ENCODE assay signal across 8 mouse cellular contexts in the genomic region with DNA sequence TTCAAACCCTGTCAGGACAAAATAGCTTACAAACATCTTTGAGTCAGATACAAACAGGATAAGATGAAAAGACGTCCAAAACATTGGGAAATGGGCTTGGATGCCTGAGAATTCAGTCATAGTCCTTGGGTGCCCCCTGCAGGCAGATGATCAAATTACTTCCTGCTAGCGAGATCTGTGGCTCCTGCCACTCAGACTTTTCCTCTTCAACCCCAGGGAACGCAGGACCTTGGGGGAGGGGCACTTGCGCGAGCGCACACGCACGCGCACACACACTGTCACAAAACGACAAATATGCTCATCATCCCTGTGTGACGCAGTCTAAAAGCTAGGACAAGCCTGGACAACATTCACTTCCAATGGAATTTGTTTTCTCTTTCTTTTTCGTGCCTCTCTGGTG. TPM values are rescaled to one million over a fixed set of nuclear protein-coding genes. Genes with fewer than 3 reads are reported as not detected.
DNase-seq lines count a peak whose midpoint lies in the region; ATAC-seq and TF ChIP-seq lines count a peak whose summit lies in the region.

No protein-coding gene starts in this region.

- peaks cover 2% of the 10 kb centered on the region; the same call in 1 of the 2 replicates for H3K36me3 ChIP-seq in E14TG2a.4 (ENCODE audit: insufficient read depth, low read length)
- H3K36me3 ChIP-seq in forebrain, embryonic 14.5 days (ENCODE audit: control insufficient read depth, insufficient read depth, low read length), result no peaks in the 10 kb centered on the region
- no peaks in the 10 kb centered on the region for H3K36me3 ChIP-seq in liver, embryonic 16.5 days (ENCODE audit: control insufficient read depth, insufficient read depth)
- no peaks in the 10 kb centered on the region for H3K36me3 ChIP-seq in neural tube, embryonic 12.5 days
- no peaks in the 10 kb centered on the region for H3K36me3 ChIP-seq in stomach, postnatal 0 days (ENCODE audit: control insufficient read depth, insufficient read depth, low read length)

- intact Hi-C loops in heart, postnatal 14 days (cut with DNase I), result loop anchor here (2.0 kb wide), 1 partner anchor 154 kb away; no protein-coding TSS in a partner anchor

- no peaks in the 10 kb centered on the region for H3K9me3 ChIP-seq in E14TG2a.4 (ENCODE audit: low read length)
- H3K9me3 ChIP-seq in forebrain, embryonic 14.5 days (replicated peaks; ENCODE audit: control insufficient read depth, low read length), result no peaks in the 10 kb centered on the region
- H3K9me3 ChIP-seq in liver, embryonic 16.5 days (replicated peaks; ENCODE audit: control insufficient read depth, low read length), result no peaks in the 10 kb centered on the region
- no peaks in the 10 kb centered on the region for H3K9me3 ChIP-seq in neural tube, embryonic 12.5 days
- no peaks in the 10 kb centered on the region for H3K9me3 ChIP-seq in stomach, postnatal 0 days (ENCODE audit: control insufficient read depth, low read length)

- H3K4me3 ChIP-seq in E14TG2a.4 (replicated peaks; ENCODE audit: low read length), result 0 out of 2 replicates have a peak overlapping the region, but pooled peaks have one; percentile 21
- H3K4me3 ChIP-seq in forebrain, embryonic 14.5 days (ENCODE audit: low read depth, low read length), result no peak overlapping the region
- H3K4me3 ChIP-seq in liver, embryonic 16.5 days (ENCODE audit: low read depth, low read length), result peak overlapping the region; percentile 44
- peak overlapping the region; percentile 23 for H3K4me3 ChIP-seq in neural tube, embryonic 12.5 days
- peak overlapping the region; percentile 24; the same call in 1 of the 2 replicates for H3K4me3 ChIP-seq in stomach, postnatal 0 days (ENCODE audit: low read depth, low read length)

- H3K9ac ChIP-seq in forebrain, embryonic 14.5 days (ENCODE audit: low read length), result 0 out of 2 replicates have a peak overlapping the region, but pooled peaks have one; percentile 21
- H3K9ac ChIP-seq in liver, embryonic 16.5 days (ENCODE audit: low read depth, low read length), result peak overlapping the region; percentile 28; the same call in 1 of the 2 replicates
- peak overlapping the region; percentile 45; the same call in 1 of the 2 replicates for H3K9ac ChIP-seq in neural tube, embryonic 12.5 days
- H3K9ac ChIP-seq in stomach, postnatal 0 days (ENCODE audit: low read length), result 0 out of 2 replicates have a peak overlapping the region, but pooled peaks have one; percentile 1

- no peak for TF ChIP-seq EP300 in stomach, postnatal 0 days (optimal IDR thresholded peaks at IDR 0.05)

- H3K27me3 ChIP-seq in E14TG2a.4 (ENCODE audit: insufficient read depth, low read length), result peaks cover 24% of the 10 kb centered on the region
- no peaks in the 10 kb centered on the region for H3K27me3 ChIP-seq in forebrain, embryonic 14.5 days (replicated peaks; ENCODE audit: control insufficient read depth, insufficient read depth, low read length)
- no peaks in the 10 kb centered on the region for H3K27me3 ChIP-seq in liver, embryonic 16.5 days (ENCODE audit: control insufficient read depth, insufficient read depth, low read depth, low read length)
- no peaks in the 10 kb centered on the region for H3K27me3 ChIP-seq in neural tube, embryonic 12.5 days (replicated peaks)
- no peaks in the 10 kb centered on the region for H3K27me3 ChIP-seq in stomach, postnatal 0 days (ENCODE audit: control insufficient read depth, insufficient read depth, low read length)

- no peak overlapping the region for H3K27ac ChIP-seq in forebrain, embryonic 14.5 days (ENCODE audit: low read depth, low read length)
- H3K27ac ChIP-seq in liver, embryonic 16.5 days (ENCODE audit: low read length), result no peak overlapping the region
- H3K27ac ChIP-seq in neural tube, embryonic 12.5 days, result no peak overlapping the region
- no peak overlapping the region for H3K27ac ChIP-seq in stomach, postnatal 0 days (replicated peaks)

- peak; percentile 81 for TF ChIP-seq CTCF in E14TG2a.4 (conservative IDR thresholded peaks at IDR 0.05; ENCODE audit: low read length)
- TF ChIP-seq CTCF in stomach, postnatal 0 days (IDR thresholded peaks at IDR 0.05; ENCODE audit: low read depth), result peak; percentile 94

- 4% methylated on average over 12 of the region's 12 CpGs for WGBS in forebrain, embryonic 14.5 days
- WGBS in large intestine, adult 2 months, result 3% methylated on average over 12 of the region's 12 CpGs
- 2% methylated on average over 12 of the region's 12 CpGs for WGBS in liver, embryonic 16.5 days (ENCODE audit: insufficient replicate concordance)
- WGBS in neural tube, embryonic 12.5 days, result 3% methylated on average over 12 of the region's 12 CpGs
- 2% methylated on average over 12 of the region's 12 CpGs for WGBS in stomach, postnatal 0 days

- peak; percentile 51 for ATAC-seq in cerebellum, adult (ENCODE audit: insufficient number of reproducible peaks, low FRiP score, low TSS enrichment)
- ATAC-seq in forebrain, embryonic 14.5 days, result peak; percentile 27; the same call in 1 of the 2 replicates
- no peak for ATAC-seq in liver, embryonic 16.5 days (ENCODE audit: low read depth)
- no peak; the same call in 1 of the 2 replicates for ATAC-seq in neural tube, embryonic 12.5 days (ENCODE audit: low FRiP score, low read depth)
- ATAC-seq in stomach, postnatal 0 days (ENCODE audit: low FRiP score, low TSS enrichment), result peak; percentile 12

- H3K4me1 ChIP-seq in E14TG2a.4 (replicated peaks; ENCODE audit: low read depth, low read length), result peaks cover 35% of the 10 kb centered on the region
- peaks cover 11% of the 10 kb centered on the region for H3K4me1 ChIP-seq in forebrain, embryonic 14.5 days (ENCODE audit: control insufficient read depth, insufficient read depth, low read length)
- peaks cover 21% of the 10 kb centered on the region for H3K4me1 ChIP-seq in liver, embryonic 16.5 days (ENCODE audit: control insufficient read depth, low read depth, low read length)
- H3K4me1 ChIP-seq in neural tube, embryonic 12.5 days, result peaks cover 22% of the 10 kb centered on the region
- H3K4me1 ChIP-seq in stomach, postnatal 0 days (replicated peaks; ENCODE audit: control insufficient read depth, insufficient read depth), result 0 out of 2 replicates have a peak, but pooled peaks cover 2% of the 10 kb centered on the region

- DNase-seq in forebrain, embryonic 14.5 days (ENCODE audit: low spot score), result peak; percentile 95
- peak; percentile 90 to 94 for DNase-seq in heart, postnatal 14 days
- peak; percentile 76 for DNase-seq in large intestine, adult 2 months (ENCODE audit: low read depth, low spot score)
- DNase-seq in stomach, postnatal 0 days (ENCODE audit: low spot score), result peak; percentile 87

- H3K4me2 ChIP-seq in forebrain, embryonic 14.5 days (ENCODE audit: low read length), result peak overlapping the region; percentile 54
- H3K4me2 ChIP-seq in liver, embryonic 16.5 days (ENCODE audit: low read depth, low read length), result peak overlapping the region; percentile 67
- H3K4me2 ChIP-seq in neural tube, embryonic 12.5 days (replicated peaks), result peak overlapping the region; percentile 57
- peak overlapping the region; percentile 45 for H3K4me2 ChIP-seq in stomach, postnatal 0 days (replicated peaks; ENCODE audit: low read depth)

RNA-seq across cellular contexts. Expression of gene Cyp24a1, which starts 11.9 kb away (rescaled TPM):
- polyA plus RNA-seq in forebrain, embryonic 14.5 days (2014; fragmentation: Nextera tagmentation; extraction: Ambion mirVana), result not detected in 2 replicates
- total RNA-seq in heart, postnatal 14 days (2021), result not detected
- not detected in 2 replicates for polyA plus RNA-seq in large intestine, adult 2 months (2012; rRNA removed)
- not detected in 2 replicates for polyA plus RNA-seq in liver, embryonic 16.5 days (2015; fragmentation: Nextera tagmentation; extraction: Ambion mirVana)
- 0.05 TPM in 2 replicates for polyA plus RNA-seq in neural tube, embryonic 12.5 days (2016; fragmentation: Nextera tagmentation; extraction: Ambion mirVana)
- polyA plus RNA-seq in stomach, postnatal 0 days (2015; fragmentation: Nextera tagmentation; extraction: Ambion mirVana), result not detected in 2 replicates

RNA-seq across cellular contexts. Expression of gene Pfdn4, which starts 12.6 kb away (rescaled TPM):
- polyA plus RNA-seq in forebrain, embryonic 14.5 days (2014; fragmentation: Nextera tagmentation; extraction: Ambion mirVana), result 128 and 139 TPM in 2 replicates
- 10 to 100 TPM in 1 of 2 experiments, 1 to 10 TPM in 1; 8.5 to 12.0 TPM for total RNA-seq in heart, postnatal 14 days (2021)
- 5.0 and 7.0 TPM in 2 replicates for polyA plus RNA-seq in large intestine, adult 2 months (2012; rRNA removed)
- polyA plus RNA-seq in liver, embryonic 16.5 days (2015; fragmentation: Nextera tagmentation; extraction: Ambion mirVana), result 18.1 and 27.8 TPM in 2 replicates
- polyA plus RNA-seq in neural tube, embryonic 12.5 days (2016; fragmentation: Nextera tagmentation; extraction: Ambion mirVana), result 145 and 147 TPM in 2 replicates
- 55.6 and 61.8 TPM in 2 replicates for polyA plus RNA-seq in stomach, postnatal 0 days (2015; fragmentation: Nextera tagmentation; extraction: Ambion mirVana)

Comparison
In these comparisons a context has a peak if more than half of its experiments do, and no peak if none do; other contexts are left out.
1. ATAC-seq: peak in cerebellum, adult (single experiment), forebrain, embryonic 14.5 days (single experiment) and stomach, postnatal 0 days (single experiment); none in liver, embryonic 16.5 days (single experiment) and neural tube, embryonic 12.5 days (single experiment).
2. Peak in every context shown above with its lines, with median percentiles within 50 percentile points of each other: DNase-seq, H3K4me2 ChIP-seq and H3K9ac ChIP-seq.